7 mouse cellular contexts compared by ENCODE assay signal in the genomic region with DNA sequence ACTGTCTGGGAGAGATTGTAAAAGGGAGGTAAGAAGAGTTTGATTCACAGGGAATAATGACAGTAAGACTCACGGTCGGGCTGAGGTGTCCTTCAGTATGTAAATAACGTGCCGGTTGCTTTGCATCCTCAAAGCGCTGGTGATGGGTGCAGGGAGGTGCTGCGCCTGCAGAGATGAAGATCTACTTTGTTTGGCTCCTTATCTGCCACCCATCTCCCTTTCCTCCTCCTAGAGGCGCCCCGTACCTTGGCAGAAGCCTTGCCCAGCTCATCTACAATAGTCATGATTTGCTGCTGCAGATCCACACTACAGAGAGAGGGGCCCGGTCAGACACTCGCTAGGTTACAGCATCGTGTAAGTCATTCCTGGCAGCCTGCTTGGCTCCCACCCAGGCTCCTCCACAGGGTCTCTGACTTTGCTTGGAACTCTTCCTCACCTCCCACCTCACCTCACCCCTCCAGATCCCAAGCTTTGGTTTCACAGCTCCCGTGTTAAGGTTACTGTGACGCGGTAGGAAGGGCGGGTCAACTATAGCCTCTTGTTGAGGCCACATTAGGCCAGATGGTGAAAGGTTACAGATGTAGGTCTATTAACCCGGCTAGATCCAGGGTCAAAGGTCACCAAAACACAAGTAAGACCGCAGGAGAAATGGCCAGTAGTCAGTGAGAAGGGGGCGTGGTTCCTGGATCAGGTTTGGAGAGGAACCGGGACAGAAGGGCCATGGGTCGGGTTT. TPM values are rescaled to one million over a fixed set of nuclear protein-coding genes. Genes with fewer than 3 reads are reported as not detected.
DNase-seq lines count a peak whose midpoint lies in the region; ATAC-seq lines count a peak whose summit lies in the region.

No protein-coding gene starts in this region.

- H3K36me3 ChIP-seq in embryonic facial prominence, embryonic 12.5 days, result peaks cover 57% of the 10 kb centered on the region
- H3K36me3 ChIP-seq in hindbrain, embryonic 14.5 days (replicated peaks; ENCODE audit: control insufficient read depth, insufficient read depth), result peaks cover 65% of the 10 kb centered on the region
- H3K36me3 ChIP-seq in midbrain, embryonic 13.5 days, result peaks cover 67% of the 10 kb centered on the region

- peak overlapping the region; percentile 79 for H3K4me3 ChIP-seq in embryonic facial prominence, embryonic 12.5 days
- H3K4me3 ChIP-seq in hindbrain, embryonic 14.5 days (replicated peaks; ENCODE audit: low read length), result peak overlapping the region; percentile 63
- H3K4me3 ChIP-seq in midbrain, embryonic 13.5 days (replicated peaks), result peak overlapping the region; percentile 88

- no peaks in the 10 kb centered on the region for H3K27me3 ChIP-seq in embryonic facial prominence, embryonic 12.5 days
- H3K27me3 ChIP-seq in hindbrain, embryonic 14.5 days (ENCODE audit: control insufficient read depth, insufficient read depth, low read length), result no peaks in the 10 kb centered on the region
- H3K27me3 ChIP-seq in midbrain, embryonic 13.5 days, result no peaks in the 10 kb centered on the region

- intact Hi-C loops in left cerebral cortex, postnatal 4 days (cut with DNase I), result no loop called here

- H3K9me3 ChIP-seq in embryonic facial prominence, embryonic 12.5 days, result no peaks in the 10 kb centered on the region
- H3K9me3 ChIP-seq in hindbrain, embryonic 14.5 days (ENCODE audit: control insufficient read depth, low read length), result no peaks in the 10 kb centered on the region
- no peaks in the 10 kb centered on the region for H3K9me3 ChIP-seq in midbrain, embryonic 13.5 days

- H3K4me1 ChIP-seq in embryonic facial prominence, embryonic 12.5 days, result peaks cover 19% of the 10 kb centered on the region
- peaks cover 15% of the 10 kb centered on the region for H3K4me1 ChIP-seq in hindbrain, embryonic 14.5 days (replicated peaks; ENCODE audit: control insufficient read depth, insufficient read depth, low read length)
- H3K4me1 ChIP-seq in midbrain, embryonic 13.5 days (replicated peaks), result peaks cover 20% of the 10 kb centered on the region

- H3K9ac ChIP-seq in embryonic facial prominence, embryonic 12.5 days, result peak overlapping the region; percentile 80
- H3K9ac ChIP-seq in hindbrain, embryonic 14.5 days, result peak overlapping the region; percentile 85
- peak overlapping the region; percentile 94 for H3K9ac ChIP-seq in midbrain, embryonic 13.5 days (replicated peaks)

- DNase-seq in left cerebral cortex, postnatal 4 days, result peak; percentile 35
- DNase-seq in left cerebral cortex, adult 8-10 months (ENCODE audit: low spot score in 2 of 2), result no peak
- no peak for DNase-seq in hindbrain, embryonic 14.5 days (ENCODE audit: low spot score)
- DNase-seq in adrenal gland, adult 18-20 months (ENCODE audit: low spot score in 2 of 2), result no peak
- no peak for DNase-seq in thymus, postnatal 4 days

- 25% methylated on average over 20 of the region's 20 CpGs for WGBS in embryonic facial prominence, embryonic 12.5 days
- 21% methylated on average over 20 of the region's 20 CpGs for WGBS in hindbrain, embryonic 14.5 days
- WGBS in midbrain, embryonic 13.5 days, result 28% methylated on average over 20 of the region's 20 CpGs

- H3K27ac ChIP-seq in embryonic facial prominence, embryonic 12.5 days, result peak overlapping the region; percentile 78
- H3K27ac ChIP-seq in hindbrain, embryonic 14.5 days, result peak overlapping the region; percentile 90
- H3K27ac ChIP-seq in midbrain, embryonic 13.5 days, result peak overlapping the region; percentile 90

- peak; percentile 30; the same call in 1 of the 2 replicates for ATAC-seq in embryonic facial prominence, embryonic 12.5 days (ENCODE audit: insufficient number of reproducible peaks, insufficient read depth, low FRiP score, low TSS enrichment)
- ATAC-seq in hindbrain, embryonic 14.5 days (ENCODE audit: low FRiP score), result peak; percentile 41
- ATAC-seq in midbrain, embryonic 13.5 days, result peak; percentile 53

- H3K4me2 ChIP-seq in embryonic facial prominence, embryonic 12.5 days (replicated peaks), result peak overlapping the region; percentile 87
- peak overlapping the region; percentile 75 for H3K4me2 ChIP-seq in hindbrain, embryonic 14.5 days (replicated peaks)
- peak overlapping the region; percentile 98 for H3K4me2 ChIP-seq in midbrain, embryonic 13.5 days (replicated peaks)

RNA-seq across cellular contexts. Expression of a gene that starts 0.5 kb away (rescaled TPM):
- 100 to 1,000 TPM; 285 to 292 TPM for total RNA-seq in left cerebral cortex, postnatal 4 days (2021)
- total RNA-seq in left cerebral cortex, adult 8-10 months (2022), result 10 to 100 TPM; 52.5 to 57.0 (median 53.1) TPM
- 165 and 172 TPM in 2 replicates for polyA plus RNA-seq in embryonic facial prominence, embryonic 12.5 days (2016; fragmentation: Nextera tagmentation; extraction: Ambion mirVana)
- polyA plus RNA-seq in hindbrain, embryonic 14.5 days (2014; fragmentation: Nextera tagmentation; extraction: Ambion mirVana), result 387 and 408 TPM in 2 replicates
- 458 and 466 TPM in 2 replicates for polyA plus RNA-seq in midbrain, embryonic 13.5 days (2015; fragmentation: Nextera tagmentation; extraction: Ambion mirVana)
- total RNA-seq in adrenal gland, adult 18-20 months (2021), result 10 to 100 TPM; 43.9 to 44.5 TPM

RNA-seq across cellular contexts. Expression of a gene that starts 6.8 kb away (rescaled TPM):
- 10 to 100 TPM; 45.9 to 47.4 TPM for total RNA-seq in left cerebral cortex, postnatal 4 days (2021)
- total RNA-seq in left cerebral cortex, adult 8-10 months (2022), result 10 to 100 TPM; 42.6 to 48.7 (median 47.6) TPM
- 65.6 TPM in 2 replicates for polyA plus RNA-seq in embryonic facial prominence, embryonic 12.5 days (2016; fragmentation: Nextera tagmentation; extraction: Ambion mirVana)
- polyA plus RNA-seq in hindbrain, embryonic 14.5 days (2014; fragmentation: Nextera tagmentation; extraction: Ambion mirVana), result 61.4 and 63.6 TPM in 2 replicates
- polyA plus RNA-seq in midbrain, embryonic 13.5 days (2015; fragmentation: Nextera tagmentation; extraction: Ambion mirVana), result 49.9 and 54.6 TPM in 2 replicates
- total RNA-seq in adrenal gland, adult 18-20 months (2021), result 100 to 1,000 TPM in 1 of 2 experiments, 10 to 100 TPM in 1; 93.5 to 102 TPM

RNA-seq across cellular contexts. Expression of a gene that starts 6.9 kb away (rescaled TPM):
- total RNA-seq in left cerebral cortex, postnatal 4 days (2021), result 10 to 100 TPM; 75.1 to 76.5 TPM
- 10 to 100 TPM; 61.5 to 70.4 (median 63.2) TPM for total RNA-seq in left cerebral cortex, adult 8-10 months (2022)
- polyA plus RNA-seq in embryonic facial prominence, embryonic 12.5 days (2016; fragmentation: Nextera tagmentation; extraction: Ambion mirVana), result 50.1 and 51.9 TPM in 2 replicates
- 34.8 and 37.9 TPM in 2 replicates for polyA plus RNA-seq in hindbrain, embryonic 14.5 days (2014; fragmentation: Nextera tagmentation; extraction: Ambion mirVana)
- polyA plus RNA-seq in midbrain, embryonic 13.5 days (2015; fragmentation: Nextera tagmentation; extraction: Ambion mirVana), result 51.3 and 54.6 TPM in 2 replicates
- 10 to 100 TPM; 63.7 to 98.8 TPM for total RNA-seq in adrenal gland, adult 18-20 months (2021)

RNA-seq across cellular contexts. Expression of a gene that starts 12.1 kb away (rescaled TPM):
- total RNA-seq in left cerebral cortex, postnatal 4 days (2021), result 10 to 100 TPM; 59.8 to 69.2 TPM
- total RNA-seq in left cerebral cortex, adult 8-10 months (2022), result 10 to 100 TPM; 40.3 to 63.3 (median 51.9) TPM
- polyA plus RNA-seq in embryonic facial prominence, embryonic 12.5 days (2016; fragmentation: Nextera tagmentation; extraction: Ambion mirVana), result 24.0 and 24.3 TPM in 2 replicates
- 55.3 and 57.5 TPM in 2 replicates for polyA plus RNA-seq in hindbrain, embryonic 14.5 days (2014; fragmentation: Nextera tagmentation; extraction: Ambion mirVana)
- 34.7 and 36.8 TPM in 2 replicates for polyA plus RNA-seq in midbrain, embryonic 13.5 days (2015; fragmentation: Nextera tagmentation; extraction: Ambion mirVana)
- 10 to 100 TPM; 49.5 to 53.8 TPM for total RNA-seq in adrenal gland, adult 18-20 months (2021)

RNA-seq across cellular contexts. Expression of a gene that starts 29.7 kb away (rescaled TPM):
- total RNA-seq in left cerebral cortex, postnatal 4 days (2021), result 10 to 100 TPM; 37.4 to 38.8 TPM
- total RNA-seq in left cerebral cortex, adult 8-10 months (2022), result 10 to 100 TPM; 28.1 to 30.6 (median 29.0) TPM
- polyA plus RNA-seq in embryonic facial prominence, embryonic 12.5 days (2016; fragmentation: Nextera tagmentation; extraction: Ambion mirVana), result 47.8 and 52.8 TPM in 2 replicates
- 25.8 and 29.0 TPM in 2 replicates for polyA plus RNA-seq in hindbrain, embryonic 14.5 days (2014; fragmentation: Nextera tagmentation; extraction: Ambion mirVana)
- 34.3 and 37.3 TPM in 2 replicates for polyA plus RNA-seq in midbrain, embryonic 13.5 days (2015; fragmentation: Nextera tagmentation; extraction: Ambion mirVana)
- total RNA-seq in adrenal gland, adult 18-20 months (2021), result 10 to 100 TPM; 43.3 to 48.3 TPM

Comparison
In these comparisons a context has a peak if more than half of its experiments do, and no peak if none do; other contexts are left out.
1. RNA of a gene that starts 0.5 kb away (total RNA-seq): 285 to 292 TPM in left cerebral cortex, postnatal 4 days; 52.5 to 57.0 TPM in left cerebral cortex, adult 8-10 months and 43.9 to 44.5 TPM in adrenal gland, adult 18-20 months; every median in the first group is over 4 times any median in the second.
2. Peak in every context shown above with its lines, with median percentiles within 50 percentile points of each other: ATAC-seq, H3K27ac ChIP-seq, H3K4me2 ChIP-seq, H3K4me3 ChIP-seq and H3K9ac ChIP-seq.